Mouse (Mus musculus) MEL (cell line): ENCODE results near the gene Zfp719.

Source experiments
- CHD2 ChIP-seq: IDR thresholded peaks from 2 replicates; pipeline ENCODE4 v1.6.1; 2011; ENCODE audit warnings: low read length, improper control_type of control experiment
- CTCF ChIP-seq, 3 experiments: IDR thresholded peaks in 2 of 3; conservative IDR thresholded peaks in 1 of 3; 2 replicates each; pipeline ENCODE4 v1.5.1; 2011 to 2012; ENCODE audit warnings: low read length in 3 of 3, low read depth in 2 of 3, mild to moderate bottlenecking in 2 of 3, improper control_type of control experiment in 1 of 3, inconsistent platforms in 1 of 3, mixed read lengths in 1 of 3, moderate library complexity in 1 of 3; ENCODE audit not compliant: control insufficient read depth in 1 of 3, insufficient read depth in 1 of 3, poor library complexity in 1 of 3, severe bottlenecking in 1 of 3
- E2F4 ChIP-seq: IDR thresholded peaks from 2 replicates; pipeline ENCODE4 v1.6.1; 2011; ENCODE audit warnings: low read depth, low read length, improper control_type of control experiment, borderline replicate concordance
- MYB ChIP-seq: IDR thresholded peaks from 2 replicates; pipeline ENCODE4 v1.6.1; 2011; ENCODE audit warnings: mild to moderate bottlenecking, low read depth, low read length, improper control_type of control experiment
- POLR2A ChIP-seq, 2 experiments: IDR thresholded peaks; 2 replicates each; pipeline ENCODE4 v1.6.1; 2011 to 2012; ENCODE audit warnings: low read length in 2 of 2, mild to moderate bottlenecking in 2 of 2, control low read depth in 1 of 2, improper control_type of control experiment in 1 of 2, low read depth in 1 of 2, moderate library complexity in 1 of 2; ENCODE audit not compliant: control insufficient read depth in 1 of 2, insufficient read depth in 1 of 2, poor library complexity in 1 of 2
- RCOR1 ChIP-seq: IDR thresholded peaks from 2 replicates; pipeline ENCODE4 v1.6.1; 2012; ENCODE audit warnings: low read depth, mild to moderate bottlenecking, inconsistent platforms, low read length, improper control_type of control experiment
- SIN3A ChIP-seq: IDR thresholded peaks from 2 replicates; pipeline ENCODE4 v1.6.1; 2012; ENCODE audit warnings: low read length, improper control_type of control experiment, inconsistent platforms
- TAL1 ChIP-seq: IDR thresholded peaks from 2 replicates; pipeline ENCODE4 v1.6.1; 2012; ENCODE audit warnings: mild to moderate bottlenecking, inconsistent platforms, low read length, moderate library complexity, mixed read lengths
- TBP ChIP-seq: IDR thresholded peaks from 2 replicates; pipeline ENCODE4 v1.8.0; 2011; ENCODE audit warnings: low read depth, low read length, improper control_type of control experiment
- ZC3H11A ChIP-seq: IDR thresholded peaks from 2 replicates; pipeline ENCODE4 v1.6.1; 2012; ENCODE audit warnings: low read depth, mild to moderate bottlenecking, inconsistent platforms, low read length, improper control_type of control experiment

DNA sequence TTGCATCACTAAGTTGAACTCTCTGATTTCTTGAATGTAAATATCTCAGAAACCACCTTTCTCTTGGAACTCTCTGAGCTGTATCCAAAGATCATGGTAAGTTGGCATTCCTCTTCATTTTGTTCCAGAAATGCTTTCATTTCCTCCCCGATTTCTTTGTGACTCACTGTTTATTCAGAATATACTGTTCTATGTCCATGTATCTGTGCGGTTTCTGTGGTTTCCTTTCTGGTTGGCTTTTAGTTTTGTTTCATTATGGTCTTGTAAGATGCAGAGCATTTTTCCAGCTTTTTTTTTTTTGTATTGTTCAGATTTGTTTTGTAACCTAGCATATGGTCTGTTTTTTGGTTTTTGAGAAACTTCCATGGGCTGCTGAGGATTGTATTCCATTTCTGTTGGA lies 8.2 kb upstream of the Zfp719 start:
- TF ChIP-seq TBP (no peak), ZC3H11A (no peak), CHD2 (no peak), SIN3A (no peak), RCOR1 (no peak), TAL1 (no peak), E2F4 (no peak), CTCF (IDR thresholded peaks at IDR 0.05 in 2 of 3, conservative IDR thresholded peaks at IDR 0.05 in 1 of 3; ENCODE audit: control insufficient read depth in 1 of 3, insufficient read depth in 1 of 3, low read depth in 2 of 3, low read length in 3 of 3, poor library complexity in 1 of 3, severe bottlenecking in 1 of 3) (no peak), MYB (no peak), POLR2A (IDR thresholded peaks at IDR 0.05; ENCODE audit: control insufficient read depth in 1 of 2, insufficient read depth in 1 of 2, low read depth in 1 of 2, low read length in 2 of 2, poor library complexity in 1 of 2) (no peak)
